Mouse (Mus musculus) lung, postnatal 0 days (tissue): ENCODE results near the gene Mrpl53.

Experiments used
- CTCF ChIP-seq: IDR thresholded peaks from 2 replicates; pipeline ENCODE4 v1.5.1; 2016; ENCODE audit warnings: antibody characterized with exemption, mild to moderate bottlenecking
- EP300 ChIP-seq: IDR thresholded peaks from 2 replicates; pipeline ENCODE4 v1.6.1; 2016; ENCODE audit warnings: antibody characterized with exemption, mild to moderate bottlenecking, control low read depth

GRCm38 (mm10) chr6:83107566-83108400 lies 1.1 kb upstream of the Mrpl53 start:
- TF ChIP-seq CTCF (peak; percentile 91), EP300 (no peak)
